Mouse (Mus musculus) heart, adult 2 months (tissue): Measurements from ENCODE around the gene Mybbp1a.

Source experiments
- CTCF ChIP-seq: fragments of 200-600 bp; IDR thresholded peaks from 2 replicates; pipeline ENCODE4 v1.8.1; 2022; ENCODE audit warnings: antibody characterized with exemption, mild to moderate bottlenecking, moderate library complexity
- POLR2A ChIP-seq: fragments of 200-500 bp; IDR thresholded peaks from 2 replicates; pipeline ENCODE4 v1.6.1; 2011; ENCODE audit warnings: mild to moderate bottlenecking, low read depth, low read length, control low read depth; ENCODE audit not compliant: insufficient read depth

DNA sequence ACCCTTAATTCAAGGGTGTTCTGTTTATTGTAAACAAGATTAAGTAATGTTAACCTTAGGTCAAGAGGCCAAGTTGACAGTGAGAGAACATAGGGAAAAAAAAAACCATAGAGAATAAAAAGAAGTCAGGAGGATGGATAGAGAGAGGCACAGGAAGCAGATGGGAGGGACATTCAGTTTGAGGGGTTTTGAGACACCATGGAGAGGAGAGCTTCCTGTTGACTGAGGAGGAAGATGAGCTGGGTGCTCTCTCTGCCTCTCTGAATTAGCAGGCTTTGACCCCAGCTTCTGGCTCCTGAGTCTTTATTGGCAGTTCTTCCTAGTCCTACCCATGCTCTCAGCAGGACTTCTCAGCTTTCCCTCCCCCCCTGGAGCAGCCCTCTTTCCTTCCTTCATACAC, 16.0 kb upstream of the Mybbp1a start:
- TF ChIP-seq CTCF (no peak), POLR2A (no peak)
